Mouse (Mus musculus) kidney, embryonic 16.5 days (tissue): ENCODE measurements around the gene Focad. TPM values are rescaled to one million over a fixed set of nuclear protein-coding genes. Genes with fewer than 3 reads are reported as not detected.

Experiments
- ATAC-seq: fragments of 200-750 bp; cut with Nextera tagmentation; 2 replicates; pipeline ENCODE4 v1.8.0; 2017; ENCODE audit warnings: moderate TSS enrichment; ENCODE audit not compliant: low FRiP score, low TSS enrichment
- H3K27ac ChIP-seq: fragments of 300-500 bp; sonication (generic); 2 replicates; pipeline ENCODE4 v1.5.1; 2014; ENCODE audit warnings: low read length
- H3K27me3 ChIP-seq: fragments of 300-500 bp; sonication (generic); 2 replicates; pipeline ENCODE4 v1.6.1; 2014; ENCODE audit warnings: low read length, control low read depth, mixed read lengths; ENCODE audit not compliant: insufficient read depth
- H3K36me3 ChIP-seq: fragments of 300-500 bp; sonication (generic); 2 replicates; pipeline ENCODE4 v1.6.1; 2014; ENCODE audit warnings: low read length, control low read depth, mixed read lengths; ENCODE audit not compliant: insufficient read depth
- H3K4me1 ChIP-seq: fragments of 300-500 bp; sonication (generic); 2 replicates; pipeline ENCODE4 v1.6.1; 2014; ENCODE audit warnings: low read length, control low read depth, mixed read lengths; ENCODE audit not compliant: insufficient read depth
- H3K4me2 ChIP-seq: fragments of 300-500 bp; sonication (generic); replicated peaks from 2 replicates; pipeline ENCODE4 v1.6.1; 2014; ENCODE audit warnings: low read depth, low read length
- H3K4me3 ChIP-seq: fragments of 300-500 bp; sonication (generic); 2 replicates; pipeline ENCODE4 v1.5.1; 2014; ENCODE audit warnings: mild to moderate bottlenecking, low read length
- H3K9ac ChIP-seq: fragments of 300-500 bp; sonication (generic); replicated peaks from 2 replicates; pipeline ENCODE4 v1.6.1; 2014; ENCODE audit warnings: low read length
- H3K9me3 ChIP-seq: fragments of 300-500 bp; sonication (generic); 2 replicates; pipeline ENCODE4 v1.6.1; 2016; ENCODE audit warnings: low read length, control low read depth
- WGBS: fragments of 180-500 bp; shearing (Covaris S2); extraction: QIAGEN DNeasy Blood & Tissue Kit; methylation state at CpG from one replicate; pipeline ENCODE4 v1.1.7; 2014; 5-methylcytosine and 5-hydroxymethylcytosine counted together
- microRNA counts: library from miRNA; unstranded; fragments of <30 nt; microRNA quantifications from one replicate; lab custom pipeline; 2016
- microRNA-seq: library from miRNA; unstranded; fragments of <30 nt; microRNA quantifications from one replicate; pipeline ENCODE4, GENCODE M21; 2016
- polyA plus RNA-seq: library from polyadenylated mRNA; unstranded; fragments of >200 nt; fragmentation: Nextera tagmentation; extraction: Ambion mirVana; gene quantifications from 2 replicates; pipeline ENCODE4 v1.2.1, GENCODE M21; 2015

Gene Focad
- polyA plus RNA-seq, 1 experiment from 2014 or later = 15.5 TPM

- H3K36me3 ChIP-seq = no peaks in the 10 kb centered on the region
- H3K4me3 ChIP-seq = no peak overlapping the region
- no peaks in the 10 kb centered on the region for H3K9me3 ChIP-seq
- no peak overlapping the region for H3K4me2 ChIP-seq
- ATAC-seq = no peak
- 65% methylated on average over 2 of the region's 2 CpGs for WGBS
- H3K27ac ChIP-seq = no peak overlapping the region
- H3K9ac ChIP-seq = no peak overlapping the region
- no peaks in the 10 kb centered on the region for H3K4me1 ChIP-seq
- no peaks in the 10 kb centered on the region for H3K27me3 ChIP-seq
Observed at GRCm38 (mm10) chr4:88448976-88449375, 354.5 kb downstream of the Focad start.

GRCm38 (mm10) chr4:88450087-88450765 is 355.8 kb downstream of the Focad start:
- WGBS = 94% methylated on average over 1 of the region's 1 CpGs
- Histone ChIP-seq H3K4me2 (no peak overlapping the region), H3K36me3 (no peaks in the 10 kb centered on the region), H3K9ac (no peak overlapping the region), H3K27me3 (no peaks in the 10 kb centered on the region), H3K9me3 (no peaks in the 10 kb centered on the region), H3K4me3 (no peak overlapping the region), H3K4me1 (no peaks in the 10 kb centered on the region), H3K27ac (no peak overlapping the region)
- ATAC-seq = no peak

- no peak overlapping the region for H3K4me2 ChIP-seq
- H3K9ac ChIP-seq = no peak overlapping the region
- no peaks in the 10 kb centered on the region for H3K36me3 ChIP-seq
- H3K9me3 ChIP-seq = no peaks in the 10 kb centered on the region
- WGBS = 90% methylated on average over 1 of the region's 1 CpGs
- H3K27me3 ChIP-seq = no peaks in the 10 kb centered on the region
- no peak overlapping the region for H3K4me3 ChIP-seq
- no peaks in the 10 kb centered on the region for H3K4me1 ChIP-seq
- H3K27ac ChIP-seq = no peak overlapping the region
- ATAC-seq = no peak
Observed at GRCm38 (mm10) chr4:88458093-88458492, 363.7 kb downstream of the Focad start.

GRCm38 (mm10) chr4:88458673-88459072 is 364.2 kb downstream of the Focad start:
- no peaks in the 10 kb centered on the region for H3K27me3 ChIP-seq
- ATAC-seq = no peak
- no peaks in the 10 kb centered on the region for H3K4me1 ChIP-seq
- no peak overlapping the region for H3K9ac ChIP-seq
- no peak overlapping the region for H3K27ac ChIP-seq
- H3K9me3 ChIP-seq = no peaks in the 10 kb centered on the region
- H3K4me2 ChIP-seq = no peak overlapping the region
- H3K4me3 ChIP-seq = no peak overlapping the region
- WGBS = 70% methylated on average over 2 of the region's 2 CpGs
- H3K36me3 ChIP-seq = no peaks in the 10 kb centered on the region

MicroRNAs within 50 kb of the gene (microRNA counts, 519-probe panel; counts per million panel counts)
- 1,594 counts per million, percentile 42 among the panel's probes with 10 or more counts for microRNA mmu-miR-491 (lab: Ali Mortazavi, UCI)

Small RNAs within 50 kb of the gene (microRNA-seq; reads per million reads assigned to microRNA genes)
- gene Mir491 = 1.4 reads per million

Other genes starting within 250 kb of the Focad start
- 27.5 and 34.8 TPM in 2 replicates for gene Mllt3, start 61.3 kb upstream of the Focad start, polyA plus RNA-seq